Mouse (Mus musculus) CH12.LX (cell line): ENCODE results near the gene Cdk17. TPM values are rescaled to one million over a fixed set of nuclear protein-coding genes. Genes with fewer than 3 reads are reported as not detected.

Experiments
- DNase-seq: peaks from one replicate; pipeline ENCODE4 v3.0.0-alpha.2; 2013; ENCODE audit errors: extremely low read depth
- H3K27ac ChIP-seq: 2 replicates; pipeline ENCODE4 v1.5.1; 2012; ENCODE audit warnings: low read depth, mild to moderate bottlenecking, control low read depth, moderate library complexity; ENCODE audit not compliant: insufficient read depth
- H3K27me3 ChIP-seq: replicated peaks from 2 replicates; pipeline ENCODE3; 2012; ENCODE audit warnings: inconsistent platforms
- H3K36me3 ChIP-seq, 2 experiments: replicated peaks in 1 of 2; 2 replicates each; pipeline versions ENCODE3 to v1.6.1; 2012; ENCODE audit warnings: inconsistent platforms in 1 of 2, low read length in 1 of 2, mild to moderate bottlenecking in 1 of 2, mixed read lengths in 1 of 2, moderate library complexity in 1 of 2; ENCODE audit not compliant: control insufficient read depth in 1 of 2, insufficient read depth in 1 of 2
- H3K4me1 ChIP-seq, 2 experiments: 2 replicates each; pipeline ENCODE4 v1.6.1; 2012; ENCODE audit warnings: inconsistent platforms in 1 of 2, moderate library complexity in 1 of 2; ENCODE audit not compliant: insufficient read depth in 2 of 2, control insufficient read depth in 1 of 2
- H3K4me2 ChIP-seq: 2 replicates; pipeline ENCODE4 v1.6.1; 2012; ENCODE audit warnings: low read depth, mild to moderate bottlenecking, control low read depth; ENCODE audit not compliant: poor library complexity, insufficient read depth, severe bottlenecking
- H3K4me3 ChIP-seq, 3 experiments: fragments of 150-350 bp in 1 of 3; sonication (generic) in 1 of 3; replicated peaks in 1 of 3; 2 replicates each; pipeline versions ENCODE3 to v1.5.1; 2011 to 2012; ENCODE audit warnings: low read depth in 2 of 3, low read length in 2 of 3, mild to moderate bottlenecking in 2 of 3, moderate library complexity in 2 of 3, control low read depth in 1 of 3, improper control_type of control experiment in 1 of 3, inconsistent platforms in 1 of 3, mixed read lengths in 1 of 3; ENCODE audit not compliant: poor library complexity in 1 of 3
- H3K79me2 ChIP-seq: replicated peaks from 2 replicates; pipeline ENCODE4 v1.6.1; 2012; ENCODE audit warnings: mild to moderate bottlenecking, moderate library complexity; ENCODE audit not compliant: control insufficient read depth, poor library complexity, insufficient read depth, severe bottlenecking; ENCODE audit errors: extremely low read depth
- H3K9ac ChIP-seq: 2 replicates; pipeline ENCODE4 v1.6.1; 2012; ENCODE audit warnings: low read depth, mild to moderate bottlenecking, control low read depth, moderate library complexity; ENCODE audit not compliant: insufficient read depth
- H3K9me3 ChIP-seq: replicated peaks from 2 replicates; pipeline ENCODE3; 2012; ENCODE audit warnings: low read length, inconsistent platforms, mixed read lengths
- CHD1 ChIP-seq: IDR thresholded peaks from 2 replicates; pipeline ENCODE4 v1.6.1; 2012; ENCODE audit warnings: low read depth, low read length, improper control_type of control experiment, inconsistent platforms
- E2F4 ChIP-seq: IDR thresholded peaks from 2 replicates; pipeline ENCODE4 v1.6.1; 2011; ENCODE audit warnings: low read depth, low read length, improper control_type of control experiment; ENCODE audit not compliant: insufficient replicate concordance
- ELF1 ChIP-seq: IDR thresholded peaks from 2 replicates; pipeline ENCODE4 v1.6.1; 2014; ENCODE audit warnings: low read depth, mild to moderate bottlenecking, inconsistent platforms, low read length, improper control_type of control experiment
- EP300 ChIP-seq: IDR thresholded peaks from 2 replicates; pipeline ENCODE4 v1.6.1; 2011; ENCODE audit warnings: low read length, improper control_type of control experiment
- JUND ChIP-seq: conservative IDR thresholded peaks from 2 replicates; pipeline ENCODE4 v1.6.1; 2011; ENCODE audit warnings: low read depth, low read length, improper control_type of control experiment
- KAT2A ChIP-seq: IDR thresholded peaks from 2 replicates; pipeline ENCODE4 v1.6.1; 2012; ENCODE audit warnings: low read length, improper control_type of control experiment, inconsistent platforms; ENCODE audit not compliant: insufficient replicate concordance
- MAZ ChIP-seq: IDR thresholded peaks from 2 replicates; pipeline ENCODE4 v1.6.1; 2012; ENCODE audit warnings: low read depth, mild to moderate bottlenecking, inconsistent platforms, low read length, improper control_type of control experiment, moderate library complexity
- NRF1 ChIP-seq: IDR thresholded peaks from 2 replicates; pipeline ENCODE4 v1.6.1; 2014; ENCODE audit warnings: low read depth, mild to moderate bottlenecking, inconsistent platforms, low read length, improper control_type of control experiment, moderate library complexity
- POLR2A ChIP-seq: IDR thresholded peaks from 2 replicates; pipeline ENCODE4 v1.6.1; 2011; ENCODE audit warnings: low read depth, mild to moderate bottlenecking, improper control_type of control experiment, low read length
- POLR2AphosphoS2 ChIP-seq: IDR thresholded peaks from 2 replicates; pipeline ENCODE4 v1.6.1; 2011; ENCODE audit warnings: low read depth, low read length, improper control_type of control experiment
- SIN3A ChIP-seq: IDR thresholded peaks from 2 replicates; pipeline ENCODE4 v1.6.1; 2012; ENCODE audit warnings: low read length, improper control_type of control experiment, inconsistent platforms
- TBP ChIP-seq: conservative IDR thresholded peaks from 2 replicates; pipeline ENCODE4 v1.6.1; 2011; ENCODE audit warnings: low read depth, low read length, improper control_type of control experiment
- TCF12 ChIP-seq: IDR thresholded peaks from 2 replicates; pipeline ENCODE4 v1.6.1; 2014; ENCODE audit warnings: low read depth, mild to moderate bottlenecking, inconsistent platforms, low read length, improper control_type of control experiment
- UBTF ChIP-seq: IDR thresholded peaks from 2 replicates; pipeline ENCODE4 v1.6.1; 2012; ENCODE audit warnings: low read depth, mild to moderate bottlenecking, inconsistent platforms, low read length, improper control_type of control experiment, moderate library complexity
- ZMIZ1 ChIP-seq: IDR thresholded peaks from 2 replicates; pipeline ENCODE4 v1.6.1; 2012; ENCODE audit warnings: low read depth, mild to moderate bottlenecking, inconsistent platforms, low read length, improper control_type of control experiment
- ZNF384 ChIP-seq: IDR thresholded peaks from 2 replicates; pipeline ENCODE4 v1.6.1; 2012; ENCODE audit warnings: low read depth, low read length, improper control_type of control experiment, inconsistent platforms
- dilution Hi-C: fragments of 300-500 bp; cut with MboI; formaldehyde crosslinking; loops from 2 replicates; pipeline ENCODE4 v1.14.3; 2020; ENCODE audit warnings: low sequenced_read_pairs; ENCODE audit not compliant: extremely low pct_unique_long_range_greater_than_20kb, extremely low pct_ligation_motif_present
- in situ Hi-C: fragments of 300-500 bp; cut with MboI; formaldehyde crosslinking; loops from 3 replicates; pipeline ENCODE4 v1.14.3; 2019; ENCODE audit warnings: low sequenced_read_pairs, low pct_ligation_motif_present, low pct_unique_long_range_greater_than_20kb, mixed read lengths
- polyA plus RNA-seq: library from polyadenylated mRNA; unstranded; fragments of >175 nt; gene quantifications from 2 replicates; pipeline ENCODE4 v1.2.1, GENCODE M21; 2012; ENCODE audit warnings: low read depth; ENCODE audit not compliant: insufficient read length
- total RNA-seq, 2 experiments: library from RNA; depleted of rRNA; stranded (reverse); fragments of 300-350 nt in 1 of 2; fragments of >200 nt in 1 of 2; gene quantifications; 2 replicates each; pipeline ENCODE4 v1.2.3; 2012 to 2014

The Cdk17 gene
- total and polyA plus RNA-seq, 3 experiments = 23.4 to 51.3 (median 28.5) TPM

- H3K36me3 ChIP-seq = peaks cover 12 to 32% of the 10 kb centered on the region in 2 experiments
- H3K9ac ChIP-seq = no peak overlapping the region
- H3K4me3 ChIP-seq = no peak overlapping the region
- no peaks in the 10 kb centered on the region for H3K9me3 ChIP-seq
- no peak for TF ChIP-seq ZMIZ1
- no peak for TF ChIP-seq SIN3A
- TF ChIP-seq E2F4 = no peak
- no peak for TF ChIP-seq EP300
- TF ChIP-seq TBP = no peak
- no peak for TF ChIP-seq POLR2A
- no peak for TF ChIP-seq JUND
- TF ChIP-seq ZNF384 = no peak
- no peak for TF ChIP-seq TCF12
- no peak for DNase-seq
- H3K27ac ChIP-seq = no peak overlapping the region
- no peaks in the 10 kb centered on the region for H3K27me3 ChIP-seq
- in situ Hi-C loops = no loop called here
- no peak overlapping the region for H3K4me2 ChIP-seq
- peaks cover 0 to 7% of the 10 kb centered on the region in 2 experiments; a peak in 1 of 4 replicates for H3K4me1 ChIP-seq
- dilution Hi-C loops = no loop called here
- peaks cover 21% of the 10 kb centered on the region for H3K79me2 ChIP-seq
These were observed 46.5 kb downstream of the Cdk17 start for GRCm38 (mm10) chr10:93207176-93207575.

- Histone ChIP-seq H3K79me2 (no peaks in the 10 kb centered on the region; the same call in 1 of the 2 replicates), H3K4me3 (no peak overlapping the region), H3K9ac (no peak overlapping the region), H3K4me1 (peaks cover 0 to 17% of the 10 kb centered on the region in 2 experiments; a peak in 2 of 4 replicates), H3K4me2 (no peak overlapping the region), H3K36me3 (peaks cover 37 to 71% of the 10 kb centered on the region in 2 experiments), H3K9me3 (peaks cover 7% of the 10 kb centered on the region), H3K27me3 (no peaks in the 10 kb centered on the region)
- dilution Hi-C loops = no loop called here
- in situ Hi-C loops = no loop called here
- DNase-seq = no peak
- TF ChIP-seq MAZ (no peak), ZMIZ1 (no peak), ELF1 (no peak), NRF1 (no peak), TBP (no peak), POLR2AphosphoS2 (no peak), CHD1 (no peak)
- TF ChIP-seq, all 38 proteins: peak for 0
- H3K27ac ChIP-seq = no peak overlapping the region
These were observed 52.0 kb downstream of the Cdk17 start for GRCm38 (mm10) chr10:93212699-93213098.

GRCm38 (mm10) chr10:93213339-93213738, 52.7 kb downstream of the Cdk17 start:
- no peak for DNase-seq
- Histone ChIP-seq H3K9ac (no peak overlapping the region), H3K9me3 (peaks cover 7% of the 10 kb centered on the region), H3K79me2 (no peaks in the 10 kb centered on the region; the same call in 1 of the 2 replicates), H3K4me3 (no peak overlapping the region), H3K27me3 (no peaks in the 10 kb centered on the region), H3K27ac (no peak overlapping the region), H3K4me1 (peaks cover 0 to 17% of the 10 kb centered on the region in 2 experiments; a peak in 2 of 4 replicates), H3K36me3 (peaks cover 40 to 73% of the 10 kb centered on the region in 2 experiments)
- in situ Hi-C loops = no loop called here
- dilution Hi-C loops = no loop called here
- TF ChIP-seq UBTF (no peak), KAT2A (no peak)
- TF ChIP-seq, all 38 proteins: peak for 0
- H3K4me2 ChIP-seq = no peak overlapping the region
